Mouse (Mus musculus) ES-Bruce4 (cell line): ENCODE measurements around the gene Amph. TPM values are rescaled to one million over a fixed set of nuclear protein-coding genes. Genes with fewer than 3 reads are reported as not detected.

ENCODE experiments used
- H3K27ac ChIP-seq: 2 replicates; pipeline ENCODE4 v1.5.1; 2012; ENCODE audit warnings: low read length, inconsistent platforms; ENCODE audit not compliant: insufficient read depth
- H3K27me3 ChIP-seq: 2 replicates; pipeline ENCODE4 v1.6.1; 2012; ENCODE audit warnings: mild to moderate bottlenecking, low read length, inconsistent platforms; ENCODE audit not compliant: control insufficient read depth, poor library complexity, insufficient read depth, severe bottlenecking
- H3K36me3 ChIP-seq: 2 replicates; pipeline ENCODE4 v1.6.1; 2012; ENCODE audit warnings: inconsistent platforms, mild to moderate bottlenecking, low read length, moderate library complexity; ENCODE audit not compliant: control insufficient read depth, poor library complexity, insufficient read depth, severe bottlenecking
- H3K4me1 ChIP-seq: one replicate; pipeline ENCODE4 v1.8.1; 2011; ENCODE audit warnings: low read length; ENCODE audit not compliant: control insufficient read depth, insufficient read depth
- H3K4me3 ChIP-seq: 2 replicates; pipeline ENCODE4 v1.5.1; 2011; ENCODE audit warnings: low read depth, mild to moderate bottlenecking, low read length
- H3K9ac ChIP-seq: 2 replicates; pipeline ENCODE4 v1.6.1; 2012; ENCODE audit warnings: low read depth, mild to moderate bottlenecking, inconsistent platforms; ENCODE audit not compliant: poor library complexity, severe bottlenecking
- H3K9me3 ChIP-seq: replicated peaks from 2 replicates; pipeline ENCODE4 v1.6.1; 2012; ENCODE audit warnings: mild to moderate bottlenecking, low read length, inconsistent platforms; ENCODE audit not compliant: control insufficient read depth, poor library complexity, insufficient read depth, severe bottlenecking
- CTCF ChIP-seq: IDR thresholded peaks from one replicate; pipeline ENCODE4 v1.8.1; 2011; ENCODE audit warnings: low read depth, low read length
- EP300 ChIP-seq: IDR thresholded peaks from 2 replicates; pipeline ENCODE4 v1.6.1; 2011; ENCODE audit warnings: low read depth, low read length; ENCODE audit not compliant: insufficient read depth
- POLR2A ChIP-seq: IDR thresholded peaks from one replicate; pipeline ENCODE4 v1.8.1; 2011; ENCODE audit warnings: low read length; ENCODE audit not compliant: insufficient read depth
- polyA plus RNA-seq: library from polyadenylated mRNA; stranded (reverse); fragments of >200 nt; gene quantifications from 2 replicates; pipeline ENCODE4 v1.2.4, GENCODE M21; 2011; ENCODE audit warnings: low read depth; ENCODE audit not compliant: missing spikeins, insufficient read depth, insufficient read length

Gene Amph
- polyA plus RNA-seq, 1 experiment = 13.6 TPM

GRCm38 (mm10) chr13:19081932-19082331 lies 133.9 kb downstream of the Amph start:
- H3K27ac ChIP-seq = no peak overlapping the region
- H3K9me3 ChIP-seq = no peaks in the 10 kb centered on the region
- no peaks in the 10 kb centered on the region; the same call in 1 of the 2 replicates for H3K36me3 ChIP-seq
- TF ChIP-seq CTCF (no peak), POLR2A (no peak), EP300 (no peak)
- H3K9ac ChIP-seq = no peak overlapping the region
- H3K4me3 ChIP-seq = no peak overlapping the region
- no peaks in the 10 kb centered on the region for H3K27me3 ChIP-seq
- H3K4me1 ChIP-seq = no peaks in the 10 kb centered on the region

GRCm38 (mm10) chr13:19094571-19094970 lies 146.6 kb downstream of the Amph start:
- Histone ChIP-seq H3K27me3 (no peaks in the 10 kb centered on the region), H3K4me3 (no peak overlapping the region), H3K4me1 (no peaks in the 10 kb centered on the region), H3K27ac (no peak overlapping the region), H3K36me3 (no peaks in the 10 kb centered on the region), H3K9ac (no peak overlapping the region), H3K9me3 (no peaks in the 10 kb centered on the region)
- no peak for TF ChIP-seq POLR2A
- no peak for TF ChIP-seq EP300
- TF ChIP-seq CTCF = no peak

GRCm38 (mm10) chr13:19097117-19097516 lies 149.1 kb downstream of the Amph start:
- Histone ChIP-seq H3K9ac (no peak overlapping the region), H3K27ac (no peak overlapping the region), H3K36me3 (no peaks in the 10 kb centered on the region), H3K4me1 (no peaks in the 10 kb centered on the region), H3K4me3 (no peak overlapping the region), H3K27me3 (no peaks in the 10 kb centered on the region), H3K9me3 (no peaks in the 10 kb centered on the region)
- TF ChIP-seq EP300 (no peak), POLR2A (no peak), CTCF (no peak)

- H3K36me3 ChIP-seq = no peaks in the 10 kb centered on the region
- no peak overlapping the region for H3K27ac ChIP-seq
- H3K9me3 ChIP-seq = no peaks in the 10 kb centered on the region
- H3K9ac ChIP-seq = no peak overlapping the region
- H3K27me3 ChIP-seq = no peaks in the 10 kb centered on the region
- no peak for TF ChIP-seq EP300
- no peak for TF ChIP-seq POLR2A
- TF ChIP-seq CTCF = no peak
- H3K4me3 ChIP-seq = no peak overlapping the region
- H3K4me1 ChIP-seq = no peaks in the 10 kb centered on the region
Measured at GRCm38 (mm10) chr13:19101889-19102402, 153.9 kb downstream of the Amph start.

GRCm38 (mm10) chr13:19106418-19106817 lies 158.4 kb downstream of the Amph start:
- Histone ChIP-seq H3K9ac (no peak overlapping the region), H3K27me3 (no peaks in the 10 kb centered on the region), H3K9me3 (no peaks in the 10 kb centered on the region), H3K4me1 (no peaks in the 10 kb centered on the region), H3K4me3 (no peak overlapping the region), H3K36me3 (no peaks in the 10 kb centered on the region), H3K27ac (no peak overlapping the region)
- TF ChIP-seq POLR2A = no peak
- TF ChIP-seq EP300 = no peak
- no peak for TF ChIP-seq CTCF

- no peak overlapping the region for H3K4me3 ChIP-seq
- no peaks in the 10 kb centered on the region for H3K4me1 ChIP-seq
- H3K9me3 ChIP-seq = no peaks in the 10 kb centered on the region; the same call in 1 of the 2 replicates
- no peaks in the 10 kb centered on the region for H3K27me3 ChIP-seq
- no peaks in the 10 kb centered on the region for H3K36me3 ChIP-seq
- no peak for TF ChIP-seq POLR2A
- no peak for TF ChIP-seq CTCF
- no peak for TF ChIP-seq EP300
- no peak overlapping the region for H3K27ac ChIP-seq
- H3K9ac ChIP-seq = no peak overlapping the region
Measured at GRCm38 (mm10) chr13:19109331-19109730, 161.3 kb downstream of the Amph start.
